Mouse (Mus musculus) Muller cell, postnatal 12 days (primary cell): Measurements from ENCODE around the gene Sh3bp1.
A peak's percentile ranks its signal among the peaks of the same experiment; 100 is the strongest.

ENCODE experiments used
- DNase-seq: peaks from one replicate; pipeline ENCODE4 v3.0.0-alpha.2; 2015; ENCODE audit errors: inconsistent ontology term

Sh3bp1 gene

DNA sequence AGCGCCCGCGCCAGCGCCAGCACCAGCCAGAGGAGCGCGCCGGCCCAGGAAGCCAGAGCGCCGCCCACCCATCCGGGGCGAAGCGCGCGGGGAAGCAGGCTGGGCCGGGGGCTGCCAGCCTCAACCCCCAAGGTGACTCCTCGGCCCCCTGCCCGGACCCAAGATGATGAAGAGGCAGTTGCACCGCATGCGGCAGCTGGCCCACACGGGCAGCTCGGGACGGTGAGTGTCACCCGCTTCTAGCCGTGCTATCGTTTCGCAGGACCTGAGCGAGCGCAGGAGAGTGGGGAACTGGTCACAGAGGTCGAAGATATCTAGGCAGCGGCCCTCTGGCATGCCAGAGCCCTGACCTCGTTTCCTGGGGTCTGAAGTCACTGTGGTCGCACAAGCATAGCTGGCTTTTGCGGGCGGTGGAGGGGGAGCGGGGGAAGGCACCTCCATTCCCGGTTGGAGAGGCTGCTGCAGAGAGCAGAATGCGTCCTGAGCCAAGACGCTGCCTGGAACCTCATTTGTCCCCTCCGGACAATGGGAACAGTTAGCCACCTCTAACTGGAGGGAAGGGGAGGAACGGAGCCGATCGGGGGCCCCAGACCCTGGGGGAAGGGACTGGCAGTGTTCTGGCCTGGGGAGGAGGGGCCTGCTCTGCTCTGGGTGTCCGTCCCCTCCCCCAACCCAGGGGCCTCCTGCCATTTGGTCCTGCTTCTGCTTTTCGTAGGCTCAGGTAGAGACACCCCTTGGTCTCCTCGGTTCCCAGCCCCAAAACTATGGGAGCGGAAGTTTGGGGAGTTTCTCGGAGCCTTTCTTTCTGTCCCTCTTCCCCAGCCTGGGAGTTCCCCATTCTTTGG lies at the start of gene Sh3bp1:
Sh3bp1 (plus strand) TSS at position 29 of the 845 bp plus-strand sequence.
- DNase-seq: peak; percentile 85

- DNase-seq: no peak
These were observed 49.3 kb upstream of the Sh3bp1 start for GRCm38 (mm10) chr15:78850059-78850824.

- no peak for DNase-seq
These were observed 48.6 kb upstream of the Sh3bp1 start for GRCm38 (mm10) chr15:78850944-78851343.

DNA sequence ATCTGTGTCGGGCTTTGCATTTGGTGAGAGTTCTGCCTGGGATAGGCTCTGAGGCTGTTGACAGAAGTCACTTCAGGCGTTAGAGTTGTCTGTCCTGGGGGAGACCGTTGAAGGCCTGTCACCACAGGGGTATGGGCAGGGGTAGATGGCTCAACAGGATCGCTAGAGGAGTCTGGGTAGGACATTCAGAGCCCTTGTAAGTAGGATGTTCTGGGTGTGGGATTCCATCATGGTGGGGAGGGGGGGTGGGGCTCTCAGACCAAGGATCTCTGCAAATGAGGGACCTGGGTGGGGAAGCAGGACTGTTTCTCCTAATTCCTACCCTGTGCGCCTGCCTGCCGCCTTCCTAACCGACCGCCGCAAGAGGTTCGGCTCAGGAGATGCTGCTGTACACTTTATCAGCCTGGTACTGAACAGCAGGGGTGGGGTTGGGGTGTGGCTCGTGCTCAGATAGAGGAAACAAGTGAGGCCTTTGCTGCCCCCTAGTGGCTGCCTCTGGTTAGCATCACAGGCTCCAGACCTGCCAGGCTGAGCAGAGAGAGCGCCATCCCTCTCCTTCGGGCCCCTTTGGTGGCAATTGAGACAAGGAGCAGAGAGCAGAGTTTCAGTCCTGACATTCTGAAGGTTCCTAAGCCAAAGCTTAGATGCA lies 47.9 kb upstream of the Sh3bp1 start:
- DNase-seq: peak; percentile 84

DNA sequence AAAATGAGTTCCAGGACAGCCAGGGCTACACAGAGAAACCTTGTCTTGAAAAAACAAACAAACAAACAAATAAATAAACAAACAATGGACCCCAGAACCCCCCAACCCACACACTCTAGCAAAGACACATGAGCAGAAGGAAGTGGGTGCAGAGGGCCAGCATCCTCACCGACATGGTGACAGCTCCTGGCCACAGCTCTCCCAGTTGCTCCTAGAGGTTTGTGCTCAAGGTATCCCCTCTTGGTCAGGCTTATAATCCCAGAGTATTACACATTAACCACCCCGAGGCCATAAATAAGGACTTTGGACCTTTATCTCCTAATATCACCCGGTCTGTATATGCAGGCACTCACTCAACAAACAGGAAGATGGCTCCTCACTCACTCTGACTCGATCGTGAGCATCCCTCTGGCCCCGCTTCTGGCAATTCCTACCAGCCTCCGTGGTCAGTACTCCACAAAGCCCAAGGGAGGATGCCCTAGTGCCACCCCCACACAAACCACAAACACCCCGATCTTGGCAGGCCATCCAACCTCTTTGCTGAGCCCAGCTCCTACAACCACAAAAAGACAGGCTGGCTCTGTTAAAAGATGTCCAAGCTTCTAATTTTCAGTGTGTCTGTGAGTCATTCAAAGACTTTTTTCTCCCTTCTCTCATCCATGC lies 44.1 kb upstream of the Sh3bp1 start, which contains the start of gene Lgals2:
Lgals2 (minus strand) TSS at position 227 of the 663 bp plus-strand sequence.
- peak; percentile 96 for DNase-seq

DNA sequence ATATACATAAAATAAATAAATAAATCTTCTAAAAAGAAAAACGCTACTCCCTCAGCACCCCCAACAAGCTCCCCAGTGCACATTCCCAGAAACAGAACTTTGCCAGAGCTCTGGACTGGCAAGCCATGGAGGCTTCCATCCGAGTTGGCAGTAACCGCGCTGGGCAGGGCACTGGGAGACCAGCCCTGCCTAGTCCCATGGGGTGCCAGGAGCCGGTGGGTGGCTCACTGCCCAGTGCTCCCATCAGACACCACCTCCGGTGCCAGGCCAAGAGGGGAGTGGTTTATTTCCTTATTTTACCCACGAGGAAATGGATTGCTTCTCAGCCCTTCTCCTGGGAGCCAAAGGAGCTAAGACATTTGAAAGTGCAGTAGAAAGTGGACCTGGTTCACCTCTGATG lies 42.6 kb upstream of the Sh3bp1 start:
- DNase-seq: peak; percentile 67

- DNase-seq: no peak
These were observed 40.3 kb upstream of the Sh3bp1 start for GRCm38 (mm10) chr15:78859311-78859710.

GRCm38 (mm10) chr15:78859714-78860113 lies 39.9 kb upstream of the Sh3bp1 start:
- DNase-seq: no peak

DNA sequence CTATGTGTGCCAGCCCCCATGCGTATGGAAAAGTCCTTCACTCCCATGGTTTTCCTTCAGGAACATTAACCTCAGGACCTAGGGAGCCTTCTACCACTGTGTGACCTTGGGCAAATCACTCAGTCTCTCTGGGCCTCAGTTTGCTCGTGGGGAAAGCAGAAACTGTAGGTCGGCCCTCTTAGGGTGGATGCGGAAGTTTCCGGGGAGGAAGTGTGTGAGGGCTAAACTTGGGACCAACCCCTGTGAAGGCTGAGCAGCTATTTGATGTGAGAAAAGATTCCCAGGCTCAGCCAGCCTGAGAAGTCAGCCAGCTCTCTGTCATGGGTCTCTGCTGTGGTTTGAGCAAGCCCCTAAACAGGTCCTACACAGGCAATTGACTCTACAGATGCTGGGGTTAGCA lies 37.3 kb upstream of the Sh3bp1 start:
- no peak for DNase-seq

DNA sequence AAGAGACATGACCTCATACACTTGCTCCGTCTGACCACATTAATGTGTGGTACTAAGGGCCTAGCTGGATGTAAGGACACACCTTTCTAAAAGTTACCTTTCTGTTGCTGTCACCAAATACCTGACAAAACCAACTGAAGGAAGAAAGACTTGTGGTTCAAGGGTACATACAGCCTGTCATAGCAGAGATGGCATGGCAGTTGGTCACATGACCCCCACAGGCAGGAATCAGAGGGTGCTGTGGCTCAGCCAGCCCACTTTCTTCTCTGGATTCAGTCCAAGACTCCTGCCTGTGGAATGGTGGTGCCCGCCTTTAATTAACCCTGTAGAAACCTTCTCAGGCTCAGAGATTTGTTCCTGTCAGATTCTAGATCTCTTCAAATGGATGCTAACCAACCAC lies 36.4 kb upstream of the Sh3bp1 start:
- DNase-seq: no peak

GRCm38 (mm10) chr15:78863852-78864253 lies 35.7 kb upstream of the Sh3bp1 start:
- DNase-seq: no peak

DNA sequence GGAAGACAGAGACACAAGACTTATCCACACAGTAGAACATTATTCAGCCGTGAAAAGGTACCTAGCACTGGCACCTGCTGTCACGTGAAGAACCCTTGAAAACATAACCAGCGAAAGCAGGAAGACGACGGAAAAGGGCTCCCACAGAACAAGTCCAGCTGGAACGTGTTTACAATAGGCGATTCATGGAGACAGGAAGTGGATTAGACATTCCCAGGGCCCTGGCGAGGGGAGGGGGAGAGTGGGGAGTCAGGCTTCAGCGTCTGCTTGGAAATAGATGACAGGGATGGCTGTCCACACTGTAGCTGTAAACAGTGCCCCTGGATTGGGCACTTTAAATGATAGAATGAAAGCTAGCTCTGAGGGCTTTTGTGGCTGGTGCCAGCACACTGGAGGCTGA lies 31.2 kb upstream of the Sh3bp1 start:
- peak; percentile 98 for DNase-seq

DNA sequence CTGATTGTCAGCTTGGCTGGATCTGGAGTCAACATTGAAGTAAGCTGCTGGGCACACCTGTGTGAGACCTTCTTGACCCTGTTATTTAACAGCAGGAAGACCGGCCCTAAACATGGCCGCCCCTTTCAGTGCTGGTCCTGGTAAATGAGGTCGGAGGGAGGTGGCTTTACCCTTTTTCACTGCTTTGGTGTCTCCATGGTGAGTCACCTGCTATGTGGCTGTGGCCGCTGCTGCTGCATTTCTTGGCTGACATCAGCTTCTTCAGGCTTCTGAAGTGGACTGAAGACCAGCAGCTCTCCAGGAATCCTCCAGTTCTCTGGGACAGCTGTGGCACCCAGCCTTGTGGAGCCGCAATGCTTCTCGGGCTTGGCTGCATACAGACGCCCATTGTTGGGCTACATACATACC lies 30.7 kb upstream of the Sh3bp1 start:
- DNase-seq: no peak

DNA sequence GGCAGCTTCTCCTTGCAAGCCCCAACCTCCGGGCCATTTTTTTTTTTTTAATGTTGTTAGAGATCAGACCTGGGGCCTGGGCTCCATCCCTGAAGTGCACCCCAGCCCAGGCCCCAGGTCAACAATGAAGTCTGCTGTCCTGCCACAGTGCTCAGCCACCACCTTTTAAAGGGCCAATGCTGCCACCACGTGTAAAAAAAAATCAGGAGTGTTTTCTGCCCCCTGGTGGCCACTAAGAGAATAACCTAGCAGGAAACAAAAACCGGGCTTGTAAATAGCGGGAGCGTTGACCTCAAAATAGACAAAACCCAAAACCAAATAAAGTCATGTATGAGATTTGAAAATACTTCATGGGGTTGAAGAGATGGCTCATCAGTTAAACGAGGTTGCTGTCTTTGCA lies 29.8 kb upstream of the Sh3bp1 start:
- peak; percentile 40 for DNase-seq

DNA sequence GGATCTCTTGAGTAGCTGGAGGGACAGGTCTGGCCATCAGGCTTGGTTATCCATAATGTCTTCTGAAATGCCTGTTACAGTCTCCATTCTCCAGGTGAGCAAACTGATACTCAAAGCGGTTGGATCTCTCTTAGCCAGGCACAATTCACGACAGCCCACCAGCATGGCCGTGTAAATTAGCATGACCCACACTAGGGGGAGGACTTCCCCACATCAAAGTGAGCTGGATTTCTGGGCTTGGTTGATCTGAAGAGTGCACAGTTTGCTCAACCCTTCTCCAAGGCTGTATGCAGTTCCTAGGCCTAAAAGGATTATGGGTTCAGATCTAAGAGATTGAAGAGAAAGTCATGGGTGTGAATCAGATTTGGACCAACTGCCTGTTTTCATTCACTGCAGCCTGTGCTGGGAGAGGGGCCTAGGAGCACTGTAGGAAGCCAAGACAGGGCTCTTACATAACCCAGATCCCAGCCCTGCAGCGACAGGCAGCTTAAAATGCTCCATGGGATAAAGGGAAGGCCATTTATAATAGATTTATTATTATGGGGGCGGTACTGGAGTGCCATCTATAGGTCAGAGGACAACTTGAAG lies 27.5 kb upstream of the Sh3bp1 start:
- no peak for DNase-seq

DNA sequence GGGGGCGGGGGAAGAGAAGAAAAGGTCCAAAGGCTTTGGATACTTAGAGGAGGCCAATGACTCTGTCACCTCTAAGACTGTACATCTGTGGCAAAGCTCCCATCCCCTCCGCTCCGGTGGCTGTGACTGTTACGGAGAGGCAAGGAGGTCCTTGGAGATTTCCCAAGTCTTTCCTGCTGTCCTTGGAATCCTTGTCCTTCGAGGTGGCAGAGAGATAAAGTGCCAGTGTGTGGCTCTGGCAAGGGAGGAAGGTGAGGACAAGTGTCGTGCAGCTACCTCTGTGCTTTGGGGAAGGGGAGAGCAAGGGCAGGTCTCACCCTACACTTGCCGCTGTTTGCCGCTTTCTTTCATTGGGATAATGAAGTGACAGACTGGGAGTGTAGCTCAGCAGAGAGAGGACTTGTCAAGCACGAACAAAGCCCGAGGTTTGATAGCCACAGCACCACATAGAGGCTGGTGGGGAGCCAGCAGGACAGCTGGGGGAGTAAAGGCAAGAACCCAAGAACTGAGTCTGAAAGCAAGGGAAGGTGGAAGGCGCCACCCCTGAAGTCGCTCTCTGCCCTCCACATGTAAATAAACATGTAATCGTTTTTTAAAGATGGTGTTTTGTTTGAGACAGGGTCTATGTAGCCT lies 25.6 kb upstream of the Sh3bp1 start:
- no peak for DNase-seq

DNA sequence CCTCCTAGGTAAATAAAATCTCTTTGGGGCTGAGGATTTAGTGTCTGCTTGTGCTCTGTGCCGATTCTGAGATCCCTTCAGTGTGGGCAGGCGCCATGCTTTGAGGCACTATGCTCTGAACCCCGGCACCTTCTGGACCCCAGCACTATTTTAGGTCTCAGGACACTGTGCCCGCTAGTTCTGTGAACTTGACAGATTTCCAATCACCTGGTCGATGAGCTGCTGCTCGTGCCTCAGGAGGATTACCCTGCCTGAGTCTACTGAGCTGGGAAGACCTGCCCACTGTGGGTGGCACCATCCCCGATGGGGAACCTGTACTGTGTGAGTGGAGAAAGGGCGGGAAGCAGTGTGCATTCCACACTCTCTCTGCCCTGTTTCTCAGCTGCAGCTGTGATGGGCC lies 24.6 kb upstream of the Sh3bp1 start:
- no peak for DNase-seq

DNA sequence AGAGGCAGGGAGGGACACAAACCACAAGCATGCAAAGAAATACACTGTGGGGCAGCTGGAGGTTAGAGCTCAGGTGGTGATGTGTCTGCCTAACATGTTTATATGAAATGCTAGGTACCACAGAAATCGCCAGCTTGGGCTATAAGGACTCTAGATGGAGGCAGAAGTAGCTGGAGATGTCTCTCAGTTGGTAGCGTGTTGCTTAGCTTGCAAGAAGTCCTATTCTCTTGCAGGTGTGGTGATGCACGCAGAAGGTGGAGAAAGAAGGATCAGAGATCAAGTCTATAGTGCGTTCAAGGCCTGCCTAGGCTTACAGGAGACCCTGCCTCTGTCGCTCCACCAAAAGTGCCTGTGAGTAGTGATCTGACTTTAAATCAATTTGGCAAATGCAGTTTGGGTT lies 24.0 kb upstream of the Sh3bp1 start:
- no peak for DNase-seq

GRCm38 (mm10) chr15:78876258-78876696 lies 23.3 kb upstream of the Sh3bp1 start:
- peak; percentile 91 for DNase-seq

GRCm38 (mm10) chr15:78876991-78877809 lies 22.4 kb upstream of the Sh3bp1 start, which contains the start of gene Gga1:
TSS of gene Gga1 (plus strand) at chr15:78877190.
- peak; percentile 97 for DNase-seq
